Mouse (Mus musculus) telencephalon, adult 2 months (tissue): ENCODE results near the gene Ypel2.
"Not testable (repeated sequence)": the region's sequence is repeated elsewhere in the genome, so short reads cannot be mapped to it uniquely, and the experiment has no call there.

Experiments
- DNase-seq: peaks from one replicate; pipeline ENCODE4 v3.0.0-alpha.2; 2011; ENCODE audit warnings: low read depth, low spot score

Gene Ypel2

GRCm38 (mm10) chr11:86993041-86994037, at the start of gene Ypel2:
TSS of gene Ypel2 (minus strand) at chr11:86993707.
- DNase-seq: peak; percentile 96

- no peak for DNase-seq
These were observed 49.5 kb upstream of the Ypel2 start for GRCm38 (mm10) chr11:87043052-87043451.

DNA sequence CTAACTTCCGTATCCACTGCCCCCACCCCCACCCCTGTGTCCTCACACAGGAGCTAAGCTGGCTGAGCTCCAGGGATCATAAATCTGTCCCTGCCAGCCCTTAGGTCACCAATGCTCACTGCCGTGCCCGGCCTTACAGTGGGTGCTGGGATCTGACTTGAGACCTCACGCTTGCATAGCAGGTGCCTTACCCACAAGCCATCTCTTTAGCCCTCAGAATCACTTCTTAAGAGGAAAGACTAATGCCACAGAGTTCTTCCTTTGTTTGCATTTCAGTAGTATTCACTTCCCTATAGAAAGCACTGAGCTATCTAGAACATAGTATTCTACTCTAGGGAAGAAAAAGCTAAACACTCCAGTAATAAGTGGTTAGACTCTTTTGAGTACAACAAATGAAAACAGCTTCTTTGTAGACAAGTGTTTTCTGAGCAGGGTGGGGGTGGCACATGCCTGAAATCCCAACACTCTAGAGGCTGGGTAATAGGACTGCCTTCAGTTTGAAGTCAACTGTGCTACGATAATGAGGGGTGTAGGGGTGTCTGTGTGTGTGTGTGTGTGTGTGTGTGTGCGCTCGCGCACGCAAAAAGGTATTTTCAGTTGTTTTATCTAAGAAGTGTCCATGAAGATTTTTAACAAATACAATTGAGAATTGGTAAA, 45.9 kb upstream of the Ypel2 start:
- no peak for DNase-seq

GRCm38 (mm10) chr11:87036180-87036579, 42.7 kb upstream of the Ypel2 start:
- no peak for DNase-seq

DNA sequence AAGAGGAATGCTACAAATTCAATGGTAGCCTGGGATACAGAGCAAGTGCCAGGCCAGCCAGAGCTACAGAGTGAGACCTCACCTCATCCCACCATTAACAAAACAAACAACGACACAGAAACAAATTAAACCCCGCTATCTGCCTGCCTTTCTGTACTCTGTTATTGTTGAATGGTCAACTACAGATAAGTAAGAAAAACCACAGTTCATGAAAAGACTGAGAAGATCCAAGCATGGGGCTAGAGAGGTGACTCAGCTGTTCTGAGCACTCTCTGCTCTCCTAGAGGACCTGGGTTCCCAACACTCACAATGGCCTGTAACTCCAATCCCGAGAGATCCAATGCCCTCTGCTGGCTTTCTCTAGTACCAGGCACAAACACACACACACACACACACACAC, 34.7 kb upstream of the Ypel2 start:
- no peak for DNase-seq

DNA sequence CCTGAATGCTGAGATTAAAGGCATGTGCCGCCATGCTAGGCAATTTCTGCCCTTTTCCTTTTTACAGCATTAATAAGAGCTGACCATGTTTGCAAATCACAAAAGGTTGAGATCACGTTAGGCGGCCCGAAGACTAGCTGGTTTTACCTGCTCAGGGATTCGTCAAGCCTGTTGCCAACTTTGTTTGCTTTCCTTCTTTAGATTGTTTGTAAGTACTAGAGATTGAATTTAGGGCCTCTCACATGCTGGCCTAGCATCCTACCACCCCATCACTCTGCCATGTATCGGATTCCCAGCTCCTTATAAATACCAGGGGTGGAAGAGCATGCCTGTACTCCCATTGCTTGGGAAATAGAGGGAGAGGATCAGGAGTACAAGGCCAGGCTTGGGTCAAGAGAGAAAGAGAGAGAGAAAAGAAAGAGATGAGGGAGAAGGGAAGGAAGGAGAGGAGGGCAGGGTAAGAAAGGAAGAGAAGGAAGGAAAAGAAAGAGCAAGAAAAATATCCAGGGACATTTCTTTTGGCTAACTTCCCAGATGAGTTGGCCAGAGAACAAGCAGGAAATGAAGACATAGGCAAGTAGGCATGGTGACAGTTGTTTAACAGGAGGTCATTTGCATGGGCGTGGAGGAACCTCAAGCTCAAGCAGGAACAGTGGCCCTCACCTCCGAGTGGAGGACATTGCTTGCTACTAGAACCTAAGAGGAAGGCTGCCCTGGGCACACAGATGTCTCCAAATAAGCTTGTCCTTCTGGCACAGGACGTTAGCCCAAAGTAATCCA, 32.8 kb upstream of the Ypel2 start:
- DNase-seq: no peak

DNA sequence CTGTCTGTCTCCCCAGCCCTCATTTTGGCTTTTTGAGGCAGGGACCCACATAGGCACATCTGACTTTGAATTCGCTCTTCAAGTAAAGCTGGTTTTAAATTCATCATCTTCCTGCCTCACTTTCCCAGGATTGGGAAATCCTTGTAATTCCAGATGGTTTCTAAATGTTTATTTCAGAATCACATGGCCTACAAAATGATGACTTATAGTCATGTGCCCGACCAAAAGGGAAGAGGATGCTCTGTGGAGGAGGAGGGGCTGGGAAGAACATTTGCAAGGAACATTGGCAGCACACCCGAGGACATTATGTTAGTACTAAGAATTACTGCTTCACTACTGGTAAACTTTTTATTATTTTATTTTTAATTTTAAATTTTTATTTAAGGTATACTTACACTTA, 31.8 kb upstream of the Ypel2 start:
- DNase-seq: no peak

DNA sequence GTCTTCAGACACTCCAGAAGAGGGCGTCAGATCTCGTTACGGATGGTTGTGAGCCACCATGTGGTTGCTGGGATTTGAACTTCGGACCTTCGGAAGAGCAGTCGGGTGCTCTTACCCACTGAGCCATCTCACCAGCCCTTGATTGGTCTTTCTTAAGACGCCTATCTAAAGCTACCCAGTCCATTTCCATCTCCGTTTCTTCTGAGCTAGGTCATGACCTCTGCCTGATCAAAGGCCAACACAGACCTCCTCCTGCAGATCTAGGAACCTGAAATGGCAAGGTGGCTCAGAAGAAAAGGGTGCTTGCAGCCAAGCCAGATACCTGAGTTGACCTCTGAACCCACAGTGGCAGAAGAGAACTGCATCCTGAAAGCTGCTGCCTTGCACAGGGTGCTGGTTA, 29.7 kb upstream of the Ypel2 start:
- DNase-seq: not testable (repeated sequence)

GRCm38 (mm10) chr11:87022765-87023164, 29.3 kb upstream of the Ypel2 start:
- DNase-seq: no peak

GRCm38 (mm10) chr11:87021551-87021950, 28.0 kb upstream of the Ypel2 start:
- DNase-seq: no peak

DNA sequence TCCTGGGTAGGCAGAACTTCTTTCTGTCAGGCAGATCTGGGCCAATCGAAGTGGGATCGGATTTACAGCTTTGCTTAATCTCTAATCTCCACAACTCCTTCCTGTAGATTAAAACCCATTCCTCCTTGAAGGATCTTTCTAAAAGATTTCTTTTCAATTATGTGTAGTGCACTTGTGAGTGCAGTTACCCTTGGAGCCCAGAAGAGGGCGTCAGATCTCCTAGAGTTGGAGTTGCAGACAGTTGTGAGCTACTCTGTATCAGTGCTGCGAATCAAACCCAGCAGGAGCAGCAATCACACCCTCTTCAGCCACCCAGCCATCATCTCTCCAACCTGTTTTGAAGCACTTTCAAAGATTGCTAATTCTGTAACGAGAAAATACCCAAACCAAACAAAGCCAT, 26.9 kb upstream of the Ypel2 start:
- no peak for DNase-seq

DNA sequence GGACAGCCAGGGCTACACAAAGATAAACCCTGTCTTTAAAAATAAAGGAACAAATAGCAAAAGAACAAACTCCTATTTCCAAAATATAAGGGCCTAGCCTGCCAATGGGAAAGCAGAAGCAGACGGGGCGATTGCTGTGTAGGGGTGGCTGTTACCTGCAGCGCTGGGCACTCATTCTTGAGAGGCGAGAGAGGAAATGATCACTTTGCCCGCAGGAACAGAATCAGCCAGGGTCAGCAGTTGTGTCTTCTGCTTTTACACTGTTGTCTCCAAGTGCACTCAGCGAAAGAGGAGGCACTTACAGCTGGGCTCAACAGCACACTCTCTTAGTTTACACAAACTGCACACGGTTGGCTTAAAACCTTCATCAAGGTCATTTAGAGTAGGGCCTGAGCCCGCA, 25.9 kb upstream of the Ypel2 start:
- no peak for DNase-seq

DNA sequence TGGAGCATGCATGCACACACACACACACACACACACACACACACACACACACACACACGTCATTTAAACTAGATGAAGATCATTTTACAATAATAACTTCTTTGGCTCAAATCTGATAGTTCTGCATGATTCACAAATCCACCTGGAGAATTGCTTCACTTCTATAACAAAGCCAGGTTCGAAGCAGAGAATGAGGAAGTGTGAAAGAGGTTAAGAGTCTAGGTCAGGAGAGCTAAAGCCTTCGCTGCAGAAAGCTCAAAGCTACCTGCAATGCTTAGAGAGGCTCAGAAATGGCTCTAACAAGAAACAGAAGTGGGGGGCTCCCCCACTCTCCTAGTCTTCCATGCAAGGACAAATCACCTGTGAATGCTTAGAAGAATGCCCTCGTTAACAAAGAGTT, 24.6 kb upstream of the Ypel2 start:
- no peak for DNase-seq

DNA sequence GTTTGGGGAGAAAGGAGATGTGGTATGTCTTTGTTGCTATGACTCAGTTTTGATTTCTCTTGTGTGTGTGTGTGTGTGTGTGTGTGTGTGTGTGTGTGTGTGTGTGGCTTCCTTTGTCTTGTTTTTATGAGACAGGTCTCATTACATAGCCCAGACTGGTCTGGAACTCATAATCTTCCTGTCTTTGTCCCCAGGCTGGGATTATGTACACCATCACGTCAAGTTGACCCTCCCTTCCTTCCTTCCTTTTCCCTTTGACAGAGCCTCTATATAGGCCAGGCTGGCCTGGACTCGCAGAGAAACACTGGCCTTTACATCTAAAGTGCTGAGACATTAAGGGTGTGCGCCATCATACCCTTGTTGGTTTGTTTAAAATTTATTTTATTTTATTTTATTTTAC, 22.2 kb upstream of the Ypel2 start:
- DNase-seq: no peak

DNA sequence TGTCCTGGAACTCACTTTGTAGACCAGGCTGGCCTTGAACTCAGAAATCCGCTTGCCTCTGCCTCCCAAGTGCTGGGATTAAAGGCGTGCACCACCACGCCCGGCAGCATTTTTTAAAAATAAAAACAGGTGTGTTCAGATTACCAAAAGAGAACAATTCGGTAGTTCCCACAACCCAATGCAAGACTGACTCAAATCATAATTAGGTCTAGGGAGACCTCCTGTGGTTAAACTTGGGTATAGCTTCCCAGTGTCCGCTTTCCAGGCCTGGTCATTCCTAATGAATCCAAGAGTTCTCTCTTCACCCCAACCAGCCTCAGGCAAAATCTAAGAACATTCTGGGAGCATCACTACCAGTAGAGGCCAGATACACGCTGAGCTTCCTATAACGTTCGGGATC, 17.0 kb upstream of the Ypel2 start:
- DNase-seq: no peak

- no peak for DNase-seq
These were observed 13.9 kb upstream of the Ypel2 start for GRCm38 (mm10) chr11:87007371-87007770.

DNA sequence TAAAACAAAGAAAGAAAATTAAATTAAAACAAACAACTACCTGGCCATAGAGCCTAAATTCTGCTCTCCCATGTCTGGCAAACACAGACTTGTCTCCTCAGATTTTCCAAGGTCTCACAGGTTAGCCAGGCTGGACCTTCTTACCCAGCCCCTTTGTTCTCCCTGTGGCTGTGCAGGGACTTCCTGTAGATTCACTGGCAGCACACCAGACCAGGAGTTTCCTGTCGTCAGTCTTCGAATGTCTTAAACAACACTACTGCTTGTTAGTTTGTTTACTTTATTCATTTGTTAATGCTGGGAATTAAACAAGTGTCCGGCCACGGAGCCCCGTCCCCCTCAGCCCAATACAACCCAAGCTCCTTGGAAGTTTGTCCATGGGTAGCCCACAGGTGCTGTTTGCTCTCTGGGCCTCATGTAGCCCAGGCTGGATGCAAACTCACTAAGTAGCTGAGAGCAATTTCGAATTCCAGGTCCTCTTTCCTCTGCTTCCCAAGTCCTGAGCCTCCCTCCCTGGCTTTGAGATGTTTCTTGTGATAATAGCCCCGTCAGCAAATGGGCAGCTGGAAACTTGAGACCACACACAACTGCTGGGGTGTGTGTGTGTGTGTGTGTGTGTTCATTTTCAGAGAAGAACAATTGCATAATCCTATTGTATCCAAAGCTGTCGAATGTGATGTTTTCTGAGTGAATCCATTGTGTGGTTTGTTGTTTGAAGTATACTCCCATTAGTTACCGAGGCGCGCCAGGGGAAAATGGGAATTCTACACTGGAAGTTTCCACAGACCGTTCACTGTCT, 11.7 kb upstream of the Ypel2 start:
- no peak for DNase-seq

DNA sequence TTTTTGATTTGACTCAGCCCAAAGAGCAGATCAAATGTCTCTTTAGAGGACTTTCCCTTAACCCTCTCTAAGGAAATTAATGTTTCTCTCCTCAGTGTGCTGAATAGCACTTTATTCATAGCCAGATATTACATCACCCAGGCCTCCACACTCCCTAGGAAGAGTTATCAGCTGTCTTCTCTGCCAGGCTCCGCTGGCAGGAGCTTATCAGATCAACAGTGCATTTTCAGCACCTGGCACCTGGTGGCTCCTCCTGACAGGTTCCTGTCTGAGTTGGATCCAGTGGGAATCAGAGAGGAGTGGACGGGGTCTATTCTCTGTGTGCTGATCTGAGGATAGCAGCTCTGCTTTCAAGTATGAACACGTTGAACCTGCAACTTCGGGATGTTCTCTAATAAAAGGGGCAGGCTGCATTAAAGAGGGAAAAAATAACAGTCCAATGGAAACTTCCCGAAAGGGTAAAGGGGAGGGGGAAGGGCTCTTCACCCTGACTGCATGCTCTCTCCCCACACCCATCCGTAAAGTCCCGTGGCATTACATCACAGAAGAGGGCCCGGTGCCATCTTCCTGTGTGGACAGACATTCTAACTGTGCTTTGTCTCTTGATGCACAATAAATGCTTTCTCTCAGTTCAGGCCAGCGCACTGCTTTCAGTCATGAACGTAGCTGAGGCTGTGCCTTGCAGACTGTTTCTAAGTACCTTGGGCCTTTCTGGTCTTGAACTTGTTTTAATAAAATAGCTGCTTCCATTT, 8.7 kb upstream of the Ypel2 start:
- DNase-seq: no peak

- no peak for DNase-seq
These were observed 7.7 kb upstream of the Ypel2 start for GRCm38 (mm10) chr11:87001217-87001616.

- no peak for DNase-seq
These were observed 2.8 kb upstream of the Ypel2 start for GRCm38 (mm10) chr11:86996266-86996665.
